Mouse (Mus musculus) forebrain, embryonic 15.5 days (tissue): ENCODE data around the gene Ern1. TPM values are rescaled to one million over a fixed set of nuclear protein-coding genes. Genes with fewer than 3 reads are reported as not detected.

ENCODE experiments used
- ATAC-seq: fragments of 200-750 bp; cut with Nextera tagmentation; replicated peaks from 2 replicates; pipeline ENCODE4 v1.8.0; 2017; ENCODE audit warnings: mild to moderate bottlenecking, moderate TSS enrichment, moderate library complexity
- H3K27ac ChIP-seq: fragments of 300-500 bp; sonication (generic); replicated peaks from 2 replicates; pipeline ENCODE4 v1.5.1; 2015; ENCODE audit warnings: mild to moderate bottlenecking, inconsistent platforms
- H3K27me3 ChIP-seq: fragments of 300-500 bp; sonication (generic); 2 replicates; pipeline ENCODE4 v1.6.1; 2015; ENCODE audit warnings: inconsistent platforms
- H3K36me3 ChIP-seq: fragments of 300-500 bp; sonication (generic); 2 replicates; pipeline ENCODE4 v1.6.1; 2015; ENCODE audit warnings: mild to moderate bottlenecking, inconsistent platforms
- H3K4me1 ChIP-seq: fragments of 300-500 bp; sonication (generic); 2 replicates; pipeline ENCODE4 v1.6.1; 2015; ENCODE audit warnings: inconsistent platforms
- H3K4me2 ChIP-seq: fragments of 300-500 bp; sonication (generic); replicated peaks from 2 replicates; pipeline ENCODE4 v1.6.1; 2015; ENCODE audit warnings: mild to moderate bottlenecking, inconsistent platforms
- H3K4me3 ChIP-seq: fragments of 300-500 bp; sonication (generic); 2 replicates; pipeline ENCODE4 v1.5.1; 2015; ENCODE audit warnings: mild to moderate bottlenecking, inconsistent platforms
- H3K9ac ChIP-seq: fragments of 300-500 bp; sonication (generic); replicated peaks from 2 replicates; pipeline ENCODE4 v1.6.1; 2015; ENCODE audit warnings: mild to moderate bottlenecking, inconsistent platforms
- H3K9me3 ChIP-seq: fragments of 300-500 bp; sonication (generic); 2 replicates; pipeline ENCODE4 v1.6.1; 2016; ENCODE audit warnings: inconsistent platforms
- WGBS: fragments of 180-500 bp; shearing (Covaris S2); methylation state at CpG from one replicate; pipeline ENCODE4 v1.1.7; 2015; ENCODE audit warnings: mixed read lengths; 5-methylcytosine and 5-hydroxymethylcytosine counted together
- polyA plus RNA-seq: library from polyadenylated mRNA; unstranded; fragments of >200 nt; fragmentation: Nextera tagmentation; extraction: Ambion mirVana; gene quantifications from 2 replicates; pipeline ENCODE4 v1.2.1, GENCODE M21; 2015

Ern1 gene
- polyA plus RNA-seq, 1 experiment from 2014 or later: 5.5 TPM

- Histone ChIP-seq H3K4me2 (peak overlapping the region; percentile 93), H3K4me1 (peaks cover 13% of the 10 kb centered on the region), H3K36me3 (no peaks in the 10 kb centered on the region), H3K9ac (peak overlapping the region; percentile 91), H3K4me3 (peak overlapping the region; percentile 100), H3K9me3 (no peaks in the 10 kb centered on the region), H3K27ac (peak overlapping the region; percentile 80), H3K27me3 (no peaks in the 10 kb centered on the region)
- ATAC-seq: peak; percentile 91
- WGBS: under 1% methylated on average over 85 of the region's 86 CpGs
Observed at GRCm38 (mm10) chr11:106486866-106487732, 553 bp downstream of the Ern1 start.

- Histone ChIP-seq H3K9me3 (no peaks in the 10 kb centered on the region), H3K9ac (peak overlapping the region; percentile 91), H3K4me1 (peaks cover 13% of the 10 kb centered on the region), H3K36me3 (no peaks in the 10 kb centered on the region), H3K27ac (no peak overlapping the region), H3K4me2 (peak overlapping the region; percentile 93), H3K27me3 (no peaks in the 10 kb centered on the region), H3K4me3 (peak overlapping the region; percentile 100)
- 46% methylated on average over 16 of the region's 16 CpGs for WGBS
- ATAC-seq: no peak
Observed at GRCm38 (mm10) chr11:106486042-106486865, 1.4 kb downstream of the Ern1 start.

- no peak overlapping the region for H3K4me2 ChIP-seq
- WGBS: 87% methylated on average over 4 of the region's 4 CpGs
- no peak for ATAC-seq
Observed at GRCm38 (mm10) chr11:106485611-106486010, 2.0 kb downstream of the Ern1 start.

DNA sequence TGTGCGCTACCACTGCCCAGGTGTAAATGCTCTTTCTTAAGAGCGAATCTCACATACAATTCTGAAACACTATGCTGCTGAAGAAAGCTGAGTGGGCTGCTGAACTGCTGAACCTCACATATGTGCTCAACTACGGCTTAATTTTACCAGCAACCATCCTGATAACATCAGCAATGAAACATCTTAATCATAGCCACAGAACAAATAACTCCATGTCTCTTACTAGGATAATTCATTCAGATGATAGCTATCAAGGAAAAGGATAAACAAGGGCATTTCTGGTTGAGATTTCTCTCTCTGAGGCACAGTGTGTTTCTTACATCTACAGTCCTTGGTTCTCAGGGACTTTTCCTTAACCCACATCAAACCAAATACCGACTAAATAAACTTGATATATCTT lies 2.8 kb downstream of the Ern1 start:
- H3K4me2 ChIP-seq: no peak overlapping the region
- no peaks in the 10 kb centered on the region for H3K36me3 ChIP-seq
- H3K27ac ChIP-seq: no peak overlapping the region
- 97% methylated on average over 4 of the region's 4 CpGs for WGBS
- no peak for ATAC-seq
- H3K27me3 ChIP-seq: no peaks in the 10 kb centered on the region
- H3K9ac ChIP-seq: no peak overlapping the region
- H3K4me3 ChIP-seq: no peak overlapping the region
- no peaks in the 10 kb centered on the region for H3K9me3 ChIP-seq
- peaks cover 13% of the 10 kb centered on the region for H3K4me1 ChIP-seq

More at GRCm38 (mm10) chr11:106485611-106486010, 2.0 kb downstream of the Ern1 start:
- H3K36me3 ChIP-seq: no peaks in the 10 kb centered on the region
- peaks cover 13% of the 10 kb centered on the region for H3K4me1 ChIP-seq
- no peak overlapping the region for H3K4me3 ChIP-seq
- H3K27ac ChIP-seq: no peak overlapping the region
- no peaks in the 10 kb centered on the region for H3K27me3 ChIP-seq
- no peaks in the 10 kb centered on the region for H3K9me3 ChIP-seq
- no peak overlapping the region for H3K9ac ChIP-seq

DNA sequence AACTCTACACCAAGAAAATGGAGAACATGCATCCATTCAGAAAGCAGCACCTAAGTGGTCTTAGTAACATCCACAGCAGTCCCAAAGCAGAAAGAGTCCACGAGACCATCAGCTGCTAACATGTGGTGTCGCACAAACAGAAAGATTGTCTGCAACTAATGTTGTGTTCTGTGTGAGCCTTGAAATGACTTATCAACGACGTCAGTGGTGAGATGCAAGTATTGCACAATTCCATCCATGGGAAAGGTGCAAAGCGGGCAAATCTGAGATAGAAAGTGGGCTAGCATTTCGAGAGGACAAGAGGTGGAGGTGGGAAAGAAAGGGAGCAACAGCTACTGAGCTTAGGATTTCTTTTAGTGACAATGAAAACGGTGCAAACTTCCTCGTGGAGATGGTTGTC lies 4.8 kb downstream of the Ern1 start:
- 86% methylated on average over 8 of the region's 8 CpGs for WGBS
- ATAC-seq: no peak

GRCm38 (mm10) chr11:106481651-106482050 lies 6.0 kb downstream of the Ern1 start:
- Histone ChIP-seq H3K4me2 (no peak overlapping the region), H3K27ac (no peak overlapping the region), H3K27me3 (no peaks in the 10 kb centered on the region), H3K9ac (no peak overlapping the region), H3K36me3 (no peaks in the 10 kb centered on the region), H3K4me3 (no peak overlapping the region), H3K9me3 (no peaks in the 10 kb centered on the region), H3K4me1 (peaks cover 9% of the 10 kb centered on the region)
- no peak for ATAC-seq
- WGBS: 85% methylated on average over 4 of the region's 4 CpGs

More for the DNA sequence above, 4.8 kb downstream of the Ern1 start:
- H3K9ac ChIP-seq: no peak overlapping the region
- H3K27ac ChIP-seq: no peak overlapping the region
- H3K4me3 ChIP-seq: no peak overlapping the region
- no peaks in the 10 kb centered on the region for H3K9me3 ChIP-seq
- no peaks in the 10 kb centered on the region for H3K36me3 ChIP-seq
- H3K4me2 ChIP-seq: no peak overlapping the region
- H3K27me3 ChIP-seq: no peaks in the 10 kb centered on the region
- H3K4me1 ChIP-seq: peaks cover 13% of the 10 kb centered on the region

GRCm38 (mm10) chr11:106480530-106480885 lies 7.1 kb downstream of the Ern1 start:
- Histone ChIP-seq H3K4me3 (no peak overlapping the region), H3K36me3 (no peaks in the 10 kb centered on the region), H3K27ac (no peak overlapping the region), H3K4me1 (no peaks in the 10 kb centered on the region), H3K4me2 (no peak overlapping the region), H3K27me3 (no peaks in the 10 kb centered on the region), H3K9me3 (no peaks in the 10 kb centered on the region), H3K9ac (no peak overlapping the region)
- 86% methylated on average over 3 of the region's 3 CpGs for WGBS
- ATAC-seq: no peak

GRCm38 (mm10) chr11:106479619-106480529 lies 7.8 kb downstream of the Ern1 start:
- no peaks in the 10 kb centered on the region for H3K27me3 ChIP-seq
- no peak for ATAC-seq

GRCm38 (mm10) chr11:106478745-106479144 lies 8.9 kb downstream of the Ern1 start:
- Histone ChIP-seq H3K4me3 (no peak overlapping the region), H3K27me3 (no peaks in the 10 kb centered on the region), H3K36me3 (no peaks in the 10 kb centered on the region), H3K9ac (no peak overlapping the region), H3K9me3 (no peaks in the 10 kb centered on the region), H3K4me1 (no peaks in the 10 kb centered on the region), H3K4me2 (no peak overlapping the region), H3K27ac (no peak overlapping the region)
- WGBS: 41% methylated on average over 1 of the region's 1 CpGs
- no peak for ATAC-seq

More at GRCm38 (mm10) chr11:106479619-106480529, 7.8 kb downstream of the Ern1 start:
- no peaks in the 10 kb centered on the region for H3K36me3 ChIP-seq
- H3K4me2 ChIP-seq: no peak overlapping the region
- H3K27ac ChIP-seq: no peak overlapping the region
- 86% methylated on average over 9 of the region's 9 CpGs for WGBS
- H3K9ac ChIP-seq: no peak overlapping the region
- no peaks in the 10 kb centered on the region for H3K4me1 ChIP-seq
- H3K4me3 ChIP-seq: no peak overlapping the region
- no peaks in the 10 kb centered on the region for H3K9me3 ChIP-seq

DNA sequence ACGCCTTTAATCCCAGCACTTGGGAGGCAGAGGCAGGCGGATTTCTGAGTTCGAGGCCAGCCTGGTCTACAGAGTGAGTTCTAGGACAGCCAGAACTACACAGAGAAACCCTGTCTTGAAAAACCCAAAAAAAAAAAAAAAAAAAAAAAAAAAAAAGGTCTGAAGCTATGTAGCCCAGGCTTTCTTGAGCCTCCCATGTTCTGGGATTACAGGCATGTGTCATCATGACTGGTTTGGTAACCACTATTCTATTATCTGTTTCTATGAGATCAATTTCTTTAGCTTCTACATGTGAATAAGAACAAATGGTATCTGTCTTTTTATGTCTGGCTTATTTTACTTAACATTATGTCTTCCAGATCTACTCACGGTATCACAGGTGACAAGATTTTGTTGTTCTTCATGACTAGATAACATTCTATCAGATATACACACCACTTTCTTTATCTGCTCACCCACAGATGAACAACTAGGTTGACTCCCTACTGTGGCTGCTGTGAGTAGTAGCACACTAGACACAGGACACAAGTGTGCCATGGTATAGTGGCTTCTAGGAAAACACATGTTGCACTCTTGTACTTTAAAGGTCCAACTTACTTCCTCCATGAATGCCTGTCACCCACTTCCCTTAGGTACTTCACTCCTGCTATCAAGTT lies 10.0 kb downstream of the Ern1 start:
- Histone ChIP-seq H3K36me3 (no peaks in the 10 kb centered on the region), H3K27me3 (no peaks in the 10 kb centered on the region), H3K4me3 (no peak overlapping the region), H3K27ac (no peak overlapping the region), H3K4me2 (no peak overlapping the region), H3K4me1 (no peaks in the 10 kb centered on the region), H3K9ac (no peak overlapping the region), H3K9me3 (no peaks in the 10 kb centered on the region)
- ATAC-seq: no peak
- WGBS: 94% methylated on average over 4 of the region's 4 CpGs

- Histone ChIP-seq H3K36me3 (no peaks in the 10 kb centered on the region), H3K4me1 (no peaks in the 10 kb centered on the region), H3K4me3 (no peak overlapping the region), H3K9ac (no peak overlapping the region), H3K27me3 (no peaks in the 10 kb centered on the region), H3K27ac (no peak overlapping the region), H3K4me2 (no peak overlapping the region), H3K9me3 (no peaks in the 10 kb centered on the region)
- 96% methylated on average over 1 of the region's 1 CpGs for WGBS
- ATAC-seq: no peak
Observed at GRCm38 (mm10) chr11:106475309-106475708, 12.3 kb downstream of the Ern1 start.
